Mouse (Mus musculus) thymus, adult 2 months (tissue): ENCODE measurements around the gene Bdkrb2.

ENCODE experiments used
- CTCF ChIP-seq: fragments of 200-500 bp; IDR thresholded peaks from 2 replicates; pipeline ENCODE4 v1.5.1; 2012; ENCODE audit warnings: mild to moderate bottlenecking, control low read depth, low read length, moderate library complexity, borderline replicate concordance; ENCODE audit not compliant: control insufficient read depth, poor library complexity, insufficient read depth; ENCODE audit errors: extremely low read depth
- POLR2A ChIP-seq: fragments of 200-500 bp; IDR thresholded peaks from 2 replicates; pipeline ENCODE4 v1.6.1; 2012; ENCODE audit warnings: mild to moderate bottlenecking, low read length, control low read depth, moderate library complexity; ENCODE audit not compliant: control insufficient read depth, poor library complexity, insufficient read depth; ENCODE audit errors: extremely low read depth

DNA sequence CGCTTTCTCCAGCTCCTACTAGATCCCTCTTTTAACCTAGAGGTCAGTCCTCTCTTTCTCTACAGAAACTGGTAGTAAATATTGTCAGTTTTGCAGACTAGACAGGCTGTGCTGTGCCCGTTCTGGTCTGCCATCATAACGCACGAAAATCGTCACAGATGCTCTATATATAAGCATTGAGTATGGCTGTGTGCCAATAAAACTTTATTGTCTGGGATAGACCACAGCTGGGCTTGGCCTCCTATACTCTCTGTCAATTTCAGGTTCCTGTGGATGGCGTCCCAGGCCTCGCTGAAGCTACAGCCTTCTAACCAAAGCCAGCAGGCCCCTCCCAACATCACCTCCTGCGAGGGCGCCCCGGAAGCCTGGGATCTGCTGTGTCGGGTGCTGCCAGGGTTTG, 40.9 kb downstream of the Bdkrb2 start:
- TF ChIP-seq CTCF = no peak
- TF ChIP-seq POLR2A = no peak
